Mouse (Mus musculus) kidney, postnatal 14 days (tissue): ENCODE data around the gene Cdr2l.

Experiments
- DNase-seq: peaks from one replicate; pipeline ENCODE4 v3.0.0; 2022; ENCODE audit warnings: mixed read lengths

Cdr2l gene

GRCm38 (mm10) chr11:115381743-115382539, at the start of gene Cdr2l:
Gene Cdr2l, plus strand, starts transcription at chr11:115381916.
- DNase-seq = peak; percentile 95

- DNase-seq = no peak
These were observed 47.2 kb upstream of the Cdr2l start, which contains the start of gene Otop3 for GRCm38 (mm10) chr11:115334531-115334930. Gene Otop3, plus strand, starts transcription at chr11:115334731.

GRCm38 (mm10) chr11:115335223-115335622, 46.5 kb upstream of the Cdr2l start:
- DNase-seq = peak; percentile 27

GRCm38 (mm10) chr11:115336115-115336514, 45.6 kb upstream of the Cdr2l start:
- no peak for DNase-seq

GRCm38 (mm10) chr11:115337350-115337749, 44.4 kb upstream of the Cdr2l start:
- DNase-seq = no peak

GRCm38 (mm10) chr11:115337826-115338225, 43.9 kb upstream of the Cdr2l start:
- DNase-seq = no peak

- no peak for DNase-seq
These were observed 40.5 kb upstream of the Cdr2l start for GRCm38 (mm10) chr11:115341246-115341645.

GRCm38 (mm10) chr11:115341866-115342265, 39.9 kb upstream of the Cdr2l start:
- no peak for DNase-seq

- DNase-seq = no peak
These were observed 36.7 kb upstream of the Cdr2l start for GRCm38 (mm10) chr11:115344967-115345366.

GRCm38 (mm10) chr11:115345515-115345914, 36.2 kb upstream of the Cdr2l start:
- DNase-seq = no peak

GRCm38 (mm10) chr11:115348681-115349248, 33.0 kb upstream of the Cdr2l start:
- DNase-seq = no peak

- DNase-seq = no peak
These were observed 31.7 kb upstream of the Cdr2l start for GRCm38 (mm10) chr11:115349976-115350375.

- no peak for DNase-seq
These were observed 28.3 kb upstream of the Cdr2l start for GRCm38 (mm10) chr11:115353375-115353774.

GRCm38 (mm10) chr11:115354183-115354582, 27.5 kb upstream of the Cdr2l start:
- DNase-seq = peak; percentile 77

- peak; percentile 81 for DNase-seq
These were observed 23.2 kb upstream of the Cdr2l start for GRCm38 (mm10) chr11:115358468-115358867.

- no peak for DNase-seq
These were observed 22.4 kb upstream of the Cdr2l start for GRCm38 (mm10) chr11:115359293-115359692.

GRCm38 (mm10) chr11:115359726-115360125, 22.0 kb upstream of the Cdr2l start:
- DNase-seq = no peak

- DNase-seq = no peak
These were observed 17.6 kb upstream of the Cdr2l start for GRCm38 (mm10) chr11:115364136-115364535.

- DNase-seq = no peak
These were observed 15.5 kb upstream of the Cdr2l start for GRCm38 (mm10) chr11:115366039-115366705.

- no peak for DNase-seq
These were observed 14.9 kb upstream of the Cdr2l start for GRCm38 (mm10) chr11:115366706-115367394.

- peak; percentile 89 for DNase-seq
These were observed 14.2 kb upstream of the Cdr2l start, which contains the start of gene Hid1 for GRCm38 (mm10) chr11:115367395-115367944. Gene Hid1, minus strand, starts transcription at chr11:115367756.

- DNase-seq = no peak
These were observed 11.3 kb upstream of the Cdr2l start for GRCm38 (mm10) chr11:115370368-115370767.

- DNase-seq = no peak
These were observed 10.4 kb upstream of the Cdr2l start for GRCm38 (mm10) chr11:115371354-115371753.
